Mouse (Mus musculus) kidney, embryonic 14.5 days (tissue): ENCODE measurements at regions not wholly inside any gene's neighbourhood (a gene's known extent, or its start where the extent isn't known, plus 50 kb on each side); places are given as distances from the start of the nearest gene placed in this dataset.

Source experiments
- ATAC-seq: fragments of 200-750 bp; cut with Nextera tagmentation; 2 replicates; pipeline ENCODE4 v1.8.0; 2017; ENCODE audit warnings: moderate number of reproducible peaks, mild to moderate bottlenecking, moderate TSS enrichment, moderate library complexity; ENCODE audit not compliant: low FRiP score, low TSS enrichment
- H3K27ac ChIP-seq: fragments of 300-500 bp; sonication (generic); 2 replicates; pipeline ENCODE4 v1.5.1; 2014; ENCODE audit warnings: low read depth, mild to moderate bottlenecking, low read length, moderate library complexity, mixed read lengths
- H3K27me3 ChIP-seq: fragments of 300-500 bp; sonication (generic); 2 replicates; pipeline ENCODE4 v1.6.1; 2014; ENCODE audit warnings: mild to moderate bottlenecking, low read length; ENCODE audit not compliant: control insufficient read depth, insufficient read depth
- H3K36me3 ChIP-seq: fragments of 300-500 bp; sonication (generic); 2 replicates; pipeline ENCODE4 v1.6.1; 2014; ENCODE audit warnings: low read length, mixed read lengths; ENCODE audit not compliant: control insufficient read depth, insufficient read depth
- H3K4me1 ChIP-seq: fragments of 300-500 bp; sonication (generic); 2 replicates; pipeline ENCODE4 v1.6.1; 2014; ENCODE audit warnings: low read length, mixed read lengths; ENCODE audit not compliant: control insufficient read depth, insufficient read depth
- H3K4me2 ChIP-seq: fragments of 300-500 bp; sonication (generic); replicated peaks from 2 replicates; pipeline ENCODE4 v1.6.1; 2014; ENCODE audit warnings: low read depth, mild to moderate bottlenecking, low read length
- H3K4me3 ChIP-seq: fragments of 300-500 bp; sonication (generic); 2 replicates; pipeline ENCODE4 v1.5.1; 2014; ENCODE audit warnings: mild to moderate bottlenecking, low read length
- H3K9ac ChIP-seq: fragments of 300-500 bp; sonication (generic); 2 replicates; pipeline ENCODE4 v1.6.1; 2014; ENCODE audit warnings: low read depth, mild to moderate bottlenecking, low read length, moderate library complexity
- H3K9me3 ChIP-seq: fragments of 300-500 bp; sonication (generic); 2 replicates; pipeline ENCODE4 v1.6.1; 2016; ENCODE audit warnings: low read length; ENCODE audit not compliant: control insufficient read depth
- WGBS: fragments of 180-500 bp; shearing (Covaris S2); extraction: QIAGEN DNeasy Blood & Tissue Kit; methylation state at CpG from one replicate; pipeline ENCODE4 v1.1.7; 2014; 5-methylcytosine and 5-hydroxymethylcytosine counted together

DNA sequence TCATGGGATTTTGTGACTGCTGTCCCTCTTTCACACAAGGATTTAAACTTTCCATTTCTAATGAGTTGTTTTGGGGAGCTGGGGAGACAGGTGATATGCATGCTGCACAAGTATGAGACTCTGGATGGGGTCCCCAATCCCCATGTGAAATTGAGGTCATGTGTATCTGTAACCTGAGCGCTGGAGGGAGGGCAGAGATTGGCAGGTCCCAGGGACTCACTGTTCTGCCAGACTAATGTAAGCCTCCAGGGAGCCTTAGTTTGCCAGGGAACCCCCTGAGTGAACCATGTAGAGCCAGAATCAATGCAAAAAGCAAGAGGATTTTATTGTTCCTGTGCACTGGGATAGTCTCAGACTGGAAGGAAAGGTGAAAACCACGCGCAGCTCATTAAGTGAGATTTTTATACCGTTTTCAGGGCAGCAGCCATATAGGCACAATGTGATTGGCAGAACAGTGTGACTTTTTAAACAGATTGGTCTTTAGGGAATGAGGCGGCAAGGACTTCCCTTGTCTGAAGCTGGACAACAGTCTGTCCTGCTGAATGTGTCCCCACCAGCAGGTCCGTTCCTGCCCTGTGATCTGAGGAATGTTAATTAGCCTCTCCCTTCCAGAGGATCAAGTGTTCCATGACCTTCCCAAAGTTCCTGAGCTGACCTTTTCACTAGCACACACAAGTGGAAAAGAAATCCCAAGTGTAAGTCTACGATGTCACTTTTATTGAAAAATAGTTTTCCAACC is 59.9 kb upstream of the Oxgr1 start:
- peak; percentile 89 for ATAC-seq
- 30% methylated on average over 7 of the region's 7 CpGs for WGBS

GRCm38 (mm10) chr14:120102749-120103142 is 60.5 kb upstream of the Oxgr1 start:
- Histone ChIP-seq H3K4me3 (no peak overlapping the region), H3K9me3 (peaks cover 9% of the 10 kb centered on the region; the same call in 1 of the 2 replicates), H3K4me1 (peaks cover 9% of the 10 kb centered on the region; the same call in 1 of the 2 replicates), H3K36me3 (no peaks in the 10 kb centered on the region), H3K4me2 (no peak overlapping the region), H3K27ac (no peak overlapping the region), H3K27me3 (no peaks in the 10 kb centered on the region), H3K9ac (no peak overlapping the region)
- 3% methylated on average over 1 of the region's 1 CpGs for WGBS
- ATAC-seq = peak; percentile 96

More for the DNA sequence above, 59.9 kb upstream of the Oxgr1 start:
- no peak overlapping the region for H3K4me2 ChIP-seq
- H3K4me1 ChIP-seq = peaks cover 9% of the 10 kb centered on the region; the same call in 1 of the 2 replicates
- no peak overlapping the region for H3K9ac ChIP-seq
- H3K27ac ChIP-seq = 0 out of 2 replicates have a peak overlapping the region, but pooled peaks have one; percentile 12
- H3K27me3 ChIP-seq = no peaks in the 10 kb centered on the region
- H3K36me3 ChIP-seq = no peaks in the 10 kb centered on the region
- peaks cover 9% of the 10 kb centered on the region; the same call in 1 of the 2 replicates for H3K9me3 ChIP-seq
- no peak overlapping the region for H3K4me3 ChIP-seq

DNA sequence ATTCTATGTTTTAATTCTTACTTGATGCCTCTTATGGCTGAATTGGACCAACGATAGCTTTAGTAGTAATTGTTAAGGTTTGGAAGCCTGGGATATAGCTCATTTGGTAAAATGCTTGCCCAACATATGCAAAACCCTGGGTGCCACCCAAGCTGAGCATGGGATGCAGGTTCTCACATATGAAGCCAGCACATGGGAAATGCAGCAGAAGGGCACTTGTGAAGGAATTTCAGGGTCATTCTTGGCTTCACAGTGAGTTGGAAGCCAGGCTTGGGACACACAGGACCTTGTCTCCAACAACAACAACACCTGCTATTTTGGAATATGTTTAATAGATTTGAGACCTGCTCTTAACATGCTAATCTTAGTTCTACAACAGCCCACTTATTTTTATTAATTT is 67.6 kb upstream of the Oxgr1 start:
- Histone ChIP-seq H3K4me3 (no peak overlapping the region), H3K27ac (no peak overlapping the region), H3K4me1 (no peaks in the 10 kb centered on the region), H3K27me3 (no peaks in the 10 kb centered on the region), H3K36me3 (no peaks in the 10 kb centered on the region), H3K4me2 (no peak overlapping the region), H3K9ac (no peak overlapping the region), H3K9me3 (peaks cover 3% of the 10 kb centered on the region; the same call in 1 of the 2 replicates)
- ATAC-seq = no peak
- WGBS = 97% methylated on average over 1 of the region's 1 CpGs

DNA sequence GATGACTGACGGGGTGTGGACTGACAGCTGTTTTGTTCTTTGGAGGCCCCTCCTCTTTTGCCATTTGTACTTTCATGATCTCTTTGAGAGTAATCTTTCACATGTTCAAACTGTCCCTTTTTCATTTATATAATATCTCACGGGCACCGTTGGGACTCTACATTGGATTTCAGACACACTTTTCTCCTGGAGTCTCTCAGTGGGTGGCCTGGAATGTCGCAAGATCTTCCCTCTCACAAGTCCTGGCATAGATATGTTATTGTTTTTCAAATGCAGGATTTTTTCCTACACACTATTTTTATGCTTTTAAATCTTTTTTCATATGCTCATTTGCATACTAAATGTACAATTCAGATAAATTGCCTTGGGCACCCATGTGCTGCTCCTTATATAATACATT is 71.1 kb upstream of the Oxgr1 start:
- no peaks in the 10 kb centered on the region for H3K4me1 ChIP-seq
- no peak overlapping the region for H3K27ac ChIP-seq
- H3K9me3 ChIP-seq = no peaks in the 10 kb centered on the region
- H3K36me3 ChIP-seq = no peaks in the 10 kb centered on the region
- WGBS = 88% methylated on average over 4 of the region's 4 CpGs
- H3K9ac ChIP-seq = no peak overlapping the region
- ATAC-seq = no peak
- no peaks in the 10 kb centered on the region for H3K27me3 ChIP-seq
- H3K4me3 ChIP-seq = no peak overlapping the region
- no peak overlapping the region for H3K4me2 ChIP-seq

DNA sequence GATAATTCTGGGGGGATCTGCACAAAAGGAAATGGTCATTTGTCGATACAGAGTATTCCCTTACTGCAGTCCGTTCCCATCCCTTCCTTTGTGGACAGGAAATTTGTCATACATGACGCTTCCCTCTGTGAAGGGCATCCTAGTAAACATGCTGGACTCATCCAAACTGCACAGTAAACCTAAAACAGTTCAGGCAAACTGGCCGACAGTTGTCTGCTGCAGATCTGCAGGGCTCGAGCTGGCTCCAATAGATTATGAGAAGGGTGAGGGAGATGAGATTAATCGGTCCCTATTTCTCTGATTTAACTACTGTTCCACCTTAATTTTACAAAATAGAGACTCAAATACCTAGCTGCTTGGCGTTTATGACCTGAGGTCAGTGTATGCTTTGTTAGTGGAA is 76.3 kb upstream of the Oxgr1 start:
- Histone ChIP-seq H3K4me2 (no peak overlapping the region), H3K4me3 (no peak overlapping the region), H3K4me1 (no peaks in the 10 kb centered on the region), H3K27me3 (no peaks in the 10 kb centered on the region), H3K27ac (no peak overlapping the region), H3K9ac (no peak overlapping the region), H3K9me3 (no peaks in the 10 kb centered on the region), H3K36me3 (no peaks in the 10 kb centered on the region)
- ATAC-seq = no peak
- 86% methylated on average over 7 of the region's 7 CpGs for WGBS

DNA sequence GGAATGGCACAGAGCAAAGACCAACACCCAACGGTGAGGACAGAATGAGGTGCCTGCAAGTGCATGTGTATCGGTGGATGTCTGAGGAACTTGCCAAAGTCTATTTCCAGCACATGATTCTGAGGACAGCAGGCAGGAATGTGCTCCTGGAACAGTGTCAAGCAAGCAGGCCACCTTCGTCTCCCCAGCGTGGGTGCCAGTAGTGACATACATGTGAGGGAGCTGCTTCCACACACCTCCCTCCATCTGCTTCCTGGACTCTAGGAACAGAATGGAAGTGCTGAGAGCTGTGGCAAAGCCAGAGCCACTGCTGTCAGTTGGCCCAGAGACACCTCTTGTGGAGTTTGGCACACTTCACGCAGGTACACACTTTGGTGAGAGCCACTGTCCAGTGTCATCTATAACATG is 76.9 kb upstream of the Oxgr1 start:
- H3K9ac ChIP-seq = no peak overlapping the region
- no peaks in the 10 kb centered on the region for H3K9me3 ChIP-seq
- 85% methylated on average over 5 of the region's 5 CpGs for WGBS
- H3K27me3 ChIP-seq = no peaks in the 10 kb centered on the region
- no peak for ATAC-seq
- no peaks in the 10 kb centered on the region for H3K4me1 ChIP-seq
- H3K27ac ChIP-seq = no peak overlapping the region
- no peaks in the 10 kb centered on the region for H3K36me3 ChIP-seq
- no peak overlapping the region for H3K4me2 ChIP-seq
- no peak overlapping the region for H3K4me3 ChIP-seq

- no peaks in the 10 kb centered on the region for H3K27me3 ChIP-seq
- no peak overlapping the region for H3K27ac ChIP-seq
- H3K4me1 ChIP-seq = no peaks in the 10 kb centered on the region
- WGBS = 72% methylated on average over 5 of the region's 5 CpGs
- ATAC-seq = no peak
- H3K36me3 ChIP-seq = no peaks in the 10 kb centered on the region
- H3K4me3 ChIP-seq = no peak overlapping the region
- no peak overlapping the region for H3K4me2 ChIP-seq
- H3K9me3 ChIP-seq = no peaks in the 10 kb centered on the region
- no peak overlapping the region for H3K9ac ChIP-seq
These were observed 77.3 kb upstream of the Oxgr1 start for GRCm38 (mm10) chr14:120119506-120119905.

DNA sequence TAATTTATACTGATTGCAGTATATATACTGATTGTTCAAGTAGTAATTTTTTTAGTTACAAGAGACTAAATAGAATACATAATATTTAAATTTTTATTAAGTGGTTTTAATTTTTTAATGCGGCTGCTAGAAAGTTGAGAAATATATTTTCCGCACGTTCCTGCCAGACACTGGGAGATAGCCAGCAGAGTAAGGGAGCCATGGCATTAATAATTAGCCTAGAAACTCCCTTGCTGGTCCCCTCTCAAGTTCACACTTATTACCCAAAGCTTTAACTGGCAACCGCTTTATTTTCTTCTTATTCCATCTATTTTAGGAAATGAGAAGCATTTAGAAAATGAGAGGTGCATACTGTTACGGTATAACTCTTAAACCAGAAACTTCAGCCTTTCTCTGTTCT is 78.0 kb upstream of the Oxgr1 start:
- no peak for ATAC-seq
- Histone ChIP-seq H3K4me3 (no peak overlapping the region), H3K27ac (no peak overlapping the region), H3K4me1 (no peaks in the 10 kb centered on the region), H3K27me3 (no peaks in the 10 kb centered on the region), H3K4me2 (no peak overlapping the region), H3K9ac (no peak overlapping the region), H3K9me3 (no peaks in the 10 kb centered on the region), H3K36me3 (no peaks in the 10 kb centered on the region)
- WGBS = 92% methylated on average over 5 of the region's 5 CpGs

GRCm38 (mm10) chr14:120125315-120125714 is 83.1 kb upstream of the Oxgr1 start:
- WGBS = 93% methylated on average over 5 of the region's 5 CpGs
- ATAC-seq = no peak
- H3K27me3 ChIP-seq = no peaks in the 10 kb centered on the region

More at GRCm38 (mm10) chr14:120125315-120125714, 83.1 kb upstream of the Oxgr1 start:
- H3K9me3 ChIP-seq = no peaks in the 10 kb centered on the region
- no peak overlapping the region for H3K9ac ChIP-seq
- no peak overlapping the region for H3K4me2 ChIP-seq
- no peaks in the 10 kb centered on the region for H3K36me3 ChIP-seq
- H3K27ac ChIP-seq = no peak overlapping the region
- H3K4me3 ChIP-seq = no peak overlapping the region
- no peaks in the 10 kb centered on the region for H3K4me1 ChIP-seq
